Mouse (Mus musculus): ENCODE measurements around the gene Nfxl1.

GRCm38 (mm10) chr5:72480456-72480855, 79.0 kb downstream of the Nfxl1 start:
- TF ChIP-seq POLR2A (IDR thresholded peaks at IDR 0.05; ENCODE audit: low read depth, low read length) (no peak), CTCF (IDR thresholded peaks at IDR 0.05; ENCODE audit: borderline replicate concordance, insufficient read depth, low read length) (no peak)
